Mouse (Mus musculus) granulocyte monocyte progenitor cell, adult 5-6 weeks (primary cell): ENCODE results near the gene Dgcr2. TPM values are rescaled to one million over a fixed set of nuclear protein-coding genes. Genes with fewer than 3 reads are reported as not detected.

ENCODE experiments used
- ATAC-seq: replicated peaks from 2 replicates; pipeline ENCODE4 v1.8.0; 2016; ENCODE audit warnings: mild to moderate bottlenecking, moderate TSS enrichment, inconsistent platforms; ENCODE audit not compliant: poor library complexity, severe bottlenecking
- total RNA-seq, 2 experiments: library from RNA; stranded (forward) in 1 of 2; stranded (reverse) in 1 of 2; fragments of 200-712, 200-1000 nt in 1 of 2; fragments of >200 nt in 1 of 2; fragmentation: Nextera tagmentation in 1 of 2; gene quantifications; 2 replicates each; pipeline ENCODE4 v1.2.3; 2014 to 2017

Dgcr2 gene
- total RNA-seq, 2 experiments from 2014 or later: 26.6 to 43.1 TPM

DNA sequence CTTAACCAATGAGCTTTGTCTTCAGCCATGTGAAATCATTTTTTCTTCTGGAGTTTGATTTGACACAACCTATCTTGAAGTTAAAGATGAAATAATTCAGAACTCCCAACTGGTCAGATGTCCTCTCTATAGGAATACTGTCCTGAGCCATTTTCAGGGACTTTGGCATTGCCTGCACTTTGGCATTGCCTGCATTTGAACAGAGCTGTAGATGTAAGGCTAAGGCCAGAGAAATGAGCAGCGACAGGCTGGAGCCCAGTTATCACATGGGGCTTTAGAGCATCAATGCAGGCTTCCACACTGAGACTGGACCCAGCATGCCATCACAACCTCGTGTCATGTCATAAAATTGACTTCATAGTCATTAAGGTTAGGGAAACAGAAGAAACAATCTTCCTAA is 45.1 kb downstream of the Dgcr2 start:
- ATAC-seq: no peak

DNA sequence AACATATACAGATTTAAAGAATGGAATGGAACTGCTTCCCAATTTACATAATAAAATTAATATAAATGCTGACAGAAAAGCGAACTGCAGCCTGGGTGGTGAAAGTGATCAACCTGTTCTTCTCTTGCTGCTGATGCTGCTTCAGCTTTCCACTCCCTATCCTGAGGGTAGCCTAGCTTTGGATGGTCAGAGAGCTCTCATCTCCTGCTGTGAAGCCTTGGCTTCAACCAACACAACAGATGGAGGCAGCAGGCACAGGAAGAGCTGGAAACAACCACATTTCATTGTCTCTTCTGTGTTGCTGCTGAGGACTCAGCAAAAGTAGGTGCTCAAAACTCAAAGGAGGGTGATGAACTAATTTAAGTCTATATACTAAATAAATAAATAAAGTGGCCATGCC is 46.5 kb downstream of the Dgcr2 start:
- ATAC-seq: no peak

DNA sequence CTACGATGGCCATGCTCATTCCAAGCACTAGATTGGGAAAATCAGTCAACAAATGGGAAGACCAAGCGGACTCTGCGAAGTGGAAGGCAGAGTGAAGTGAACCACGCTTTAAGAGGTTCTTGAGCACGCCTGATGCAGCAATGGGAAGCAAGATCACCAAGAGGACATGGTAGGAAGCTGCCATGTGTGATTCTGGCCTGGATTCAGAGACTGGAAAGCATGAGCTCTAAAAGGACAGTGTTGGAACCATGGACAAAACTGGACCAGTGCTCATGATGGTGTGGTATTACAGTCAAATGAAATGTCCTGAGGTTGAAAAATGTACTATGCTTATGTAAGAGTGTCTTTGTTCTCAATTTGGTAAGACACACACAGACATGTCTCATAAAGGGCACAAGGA is 47.0 kb downstream of the Dgcr2 start:
- ATAC-seq: no peak

DNA sequence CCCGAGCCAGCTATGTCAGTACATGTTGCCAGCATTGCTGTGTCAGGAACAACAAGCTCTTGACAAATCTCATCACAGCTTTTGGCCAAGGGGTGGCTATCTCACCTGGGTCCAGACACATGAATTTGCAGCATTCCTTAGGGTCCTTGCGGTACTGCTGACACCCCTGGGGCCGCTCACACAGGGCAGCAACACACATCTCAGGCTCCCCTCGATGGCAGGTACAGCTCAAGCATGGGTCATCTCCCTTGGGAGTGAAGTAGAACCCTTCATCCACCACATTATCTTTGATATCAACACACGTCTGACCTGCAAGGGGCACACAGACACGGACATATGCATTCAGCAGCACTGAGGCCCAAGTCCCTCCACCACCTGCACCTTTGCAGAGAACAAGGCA is 48.9 kb downstream of the Dgcr2 start:
- no peak for ATAC-seq

DNA sequence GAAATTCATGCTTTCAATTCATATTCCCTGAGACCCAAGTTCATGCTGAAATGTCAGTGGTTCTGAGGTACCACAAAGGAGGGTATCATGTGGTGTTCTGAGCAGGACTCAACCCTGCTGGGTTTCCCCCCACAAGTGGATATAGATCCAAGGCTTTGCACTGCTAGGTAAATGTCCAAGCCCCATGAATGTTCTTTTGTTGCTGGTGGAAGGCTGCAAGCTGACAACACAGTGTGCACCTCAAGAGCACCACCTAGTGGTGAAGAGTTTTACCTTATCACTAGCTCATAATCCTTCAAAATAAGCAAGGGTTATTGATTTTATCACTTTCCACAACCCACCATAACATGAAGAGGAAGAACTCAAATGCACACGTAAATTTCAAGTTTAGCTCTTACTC is 49.4 kb downstream of the Dgcr2 start:
- ATAC-seq: 0 out of 2 replicates have a peak, but pooled peaks have one; percentile 50

DNA sequence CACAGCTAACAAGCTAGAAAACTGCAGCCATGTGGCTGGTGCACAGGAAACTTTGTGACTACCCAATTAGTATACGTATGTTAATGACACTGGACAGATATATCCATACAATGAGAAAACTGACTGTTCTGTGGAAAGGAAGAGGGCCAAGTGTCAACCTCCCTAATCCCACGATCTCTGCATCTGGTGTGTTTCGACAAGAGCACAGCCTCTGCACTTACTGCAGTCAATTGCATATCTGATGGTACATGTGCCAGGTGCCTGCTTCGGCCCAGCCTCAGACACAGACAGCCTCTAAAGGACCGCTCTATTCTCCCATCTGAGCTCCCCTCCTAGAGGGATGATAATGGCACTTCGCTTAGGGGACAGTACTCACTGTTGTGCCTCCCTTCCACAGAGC is 49.9 kb downstream of the Dgcr2 start:
- no peak for ATAC-seq

DNA sequence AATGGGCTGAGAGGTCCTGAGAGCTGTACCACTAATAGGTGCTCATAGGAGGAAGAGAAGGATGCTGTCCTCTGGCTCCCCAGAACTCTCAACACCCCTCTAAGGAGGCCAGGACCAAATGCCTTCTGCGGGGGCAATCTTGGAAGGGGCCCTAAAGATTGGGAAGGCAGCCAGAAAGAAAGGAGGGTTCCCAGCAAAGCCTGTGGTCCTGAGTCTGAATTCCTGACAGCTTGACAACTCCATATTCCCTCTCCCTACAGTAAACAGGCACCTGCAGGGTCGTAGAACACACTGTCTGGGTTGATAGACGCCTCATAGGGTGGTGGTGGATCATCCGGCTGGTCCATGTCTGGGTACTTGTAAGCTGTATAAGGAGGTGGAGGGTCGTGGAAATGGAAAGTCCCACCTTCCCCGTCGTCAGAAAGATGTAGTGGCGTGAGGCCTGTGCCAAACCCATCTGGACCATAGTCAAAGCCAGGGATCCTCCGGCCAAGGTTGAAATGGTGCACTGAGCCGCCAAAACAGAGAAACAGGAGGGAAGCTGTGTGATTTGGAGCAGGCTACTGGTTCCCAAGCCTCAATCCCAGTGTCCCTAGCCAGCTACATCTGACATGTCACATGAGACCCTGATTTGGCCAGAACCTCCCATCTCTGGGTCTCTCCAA is 54.5 kb downstream of the Dgcr2 start:
- ATAC-seq: no peak

DNA sequence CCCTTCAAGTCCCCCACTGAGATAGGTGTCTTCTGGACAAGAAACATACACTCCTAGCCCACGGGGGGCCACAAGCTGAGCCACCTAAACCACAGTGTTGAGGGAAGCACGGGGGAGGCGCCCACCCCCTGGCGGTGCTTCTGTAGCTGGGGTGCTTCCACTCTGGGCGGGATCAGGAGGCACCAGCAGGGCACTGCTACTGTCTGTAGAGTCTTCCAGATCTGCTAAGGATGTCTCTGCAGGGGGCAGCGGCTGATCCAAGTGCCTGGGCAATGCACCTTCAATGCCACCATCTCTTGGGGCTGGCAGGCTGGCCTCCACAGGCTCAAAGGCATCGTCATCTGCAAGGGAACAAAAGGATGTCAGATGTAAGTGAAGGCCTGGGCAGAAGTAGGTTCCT is 55.9 kb downstream of the Dgcr2 start:
- no peak for ATAC-seq

DNA sequence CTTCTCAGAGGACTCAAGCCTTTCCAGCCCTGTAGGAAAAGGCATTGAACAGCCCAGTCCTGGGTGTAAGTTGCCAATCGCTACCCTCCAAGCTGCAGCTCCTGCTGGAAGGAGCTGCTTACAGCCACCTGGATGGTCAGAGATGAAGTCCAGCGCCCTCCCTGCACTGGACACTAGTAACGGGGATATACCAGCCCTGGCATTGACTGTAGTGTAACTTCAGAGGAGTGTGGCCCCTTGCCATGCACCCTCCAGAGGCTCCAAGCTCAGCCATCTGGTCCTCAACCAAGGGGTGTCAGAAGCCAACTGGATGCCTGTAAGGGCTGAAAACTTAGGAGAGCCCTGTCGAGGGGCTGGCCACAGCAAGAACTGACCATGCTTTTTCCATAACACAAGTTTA is 58.4 kb downstream of the Dgcr2 start:
- no peak for ATAC-seq

DNA sequence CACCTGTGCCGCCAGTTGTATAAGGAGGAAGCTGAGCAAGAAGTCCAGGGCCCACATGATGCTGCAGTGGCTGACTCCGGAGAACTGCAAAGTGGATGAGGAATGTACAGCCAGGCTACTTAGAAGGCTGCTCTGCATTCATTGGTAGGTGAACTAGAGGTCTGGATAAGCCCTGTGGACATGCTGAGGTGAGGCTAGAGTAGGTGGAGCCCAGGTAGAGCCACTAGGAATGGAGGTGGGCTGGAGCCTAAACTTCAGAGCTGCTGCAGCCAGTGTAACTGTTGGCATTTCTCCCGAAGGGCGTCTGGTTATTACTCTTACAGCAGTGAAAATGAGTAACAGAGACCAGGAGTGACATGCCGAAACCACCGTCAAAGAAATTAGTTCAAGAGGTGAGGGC is 60.3 kb downstream of the Dgcr2 start, which contains the start of gene Car15:
Car15 (minus strand) TSS at position 314 of the 400 bp plus-strand sequence.
- no peak for ATAC-seq

DNA sequence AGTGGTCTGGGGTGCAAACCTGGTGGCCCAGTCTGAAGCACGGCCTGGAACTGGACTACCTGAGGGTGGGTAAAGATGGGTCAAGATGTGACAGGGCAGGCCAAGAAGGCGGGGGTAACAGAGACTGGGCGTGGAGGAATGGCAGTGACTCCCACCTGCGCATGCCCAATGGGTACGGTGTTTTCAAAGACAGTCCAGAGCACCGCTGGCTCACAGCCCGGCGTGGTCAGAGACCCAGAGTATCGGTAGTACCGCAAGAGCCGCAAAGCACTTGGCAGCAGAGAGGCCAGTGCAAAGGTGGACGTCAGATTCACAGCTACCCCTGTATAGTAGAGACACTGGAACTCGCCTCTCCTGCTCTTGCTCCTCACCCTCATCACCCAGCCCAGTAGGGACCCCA is 62.9 kb downstream of the Dgcr2 start:
- ATAC-seq: no peak

DNA sequence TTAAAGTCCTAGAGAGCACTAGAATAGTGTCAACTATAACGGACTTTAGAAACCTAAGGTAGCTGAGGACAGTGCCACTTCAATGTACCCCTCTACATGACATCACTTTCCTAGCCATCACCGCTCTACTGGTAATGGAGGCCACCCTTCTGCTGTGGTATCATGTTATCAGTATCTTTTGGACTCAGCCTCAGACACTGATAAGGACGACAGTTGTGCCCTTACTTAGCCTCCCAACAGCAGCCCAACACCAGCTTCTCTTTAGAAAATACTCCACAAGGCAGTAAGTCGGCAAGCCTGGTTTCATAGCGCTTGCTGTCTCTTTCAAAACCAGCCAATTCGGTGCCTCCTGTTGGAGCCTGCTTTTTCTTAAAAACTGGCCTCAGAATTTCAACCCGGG is 63.8 kb downstream of the Dgcr2 start:
- no peak for ATAC-seq

DNA sequence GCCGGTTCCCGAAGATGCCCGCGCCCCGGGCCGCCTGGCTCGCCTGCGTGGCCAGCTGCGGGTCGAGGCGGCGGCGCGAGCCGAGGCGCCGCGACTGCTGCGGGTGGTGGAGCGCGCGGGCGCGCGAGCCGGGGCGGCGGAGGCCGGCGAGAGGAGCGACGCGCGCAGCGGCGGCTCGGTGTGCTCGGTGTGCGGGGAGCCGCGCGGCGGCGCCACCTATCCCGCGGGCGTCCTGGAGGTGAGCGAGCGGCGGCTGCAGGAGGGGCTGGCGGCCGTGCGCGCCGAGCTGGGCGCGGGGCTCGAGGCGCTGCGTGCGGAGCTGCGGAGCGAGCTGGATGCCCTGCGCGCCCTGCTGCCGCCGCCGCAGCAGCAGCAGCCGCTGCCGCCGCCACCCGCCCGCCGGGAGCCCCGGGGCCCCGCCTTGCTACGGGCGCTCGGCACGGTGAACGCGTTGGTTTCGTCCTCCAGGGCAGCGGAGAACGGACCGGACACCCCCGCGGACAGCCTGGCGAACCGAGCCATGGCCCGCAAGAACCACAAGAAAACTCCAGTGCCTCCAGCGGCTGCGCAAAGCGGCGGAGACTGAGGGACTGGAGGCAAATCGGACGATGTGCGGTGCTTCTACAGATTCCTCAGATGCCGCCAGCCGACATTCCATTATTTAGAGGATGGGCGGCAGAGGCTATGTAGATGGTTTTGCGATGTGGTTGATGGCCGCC is 64.5 kb downstream of the Dgcr2 start:
- no peak; the same call in 1 of the 2 replicates for ATAC-seq

DNA sequence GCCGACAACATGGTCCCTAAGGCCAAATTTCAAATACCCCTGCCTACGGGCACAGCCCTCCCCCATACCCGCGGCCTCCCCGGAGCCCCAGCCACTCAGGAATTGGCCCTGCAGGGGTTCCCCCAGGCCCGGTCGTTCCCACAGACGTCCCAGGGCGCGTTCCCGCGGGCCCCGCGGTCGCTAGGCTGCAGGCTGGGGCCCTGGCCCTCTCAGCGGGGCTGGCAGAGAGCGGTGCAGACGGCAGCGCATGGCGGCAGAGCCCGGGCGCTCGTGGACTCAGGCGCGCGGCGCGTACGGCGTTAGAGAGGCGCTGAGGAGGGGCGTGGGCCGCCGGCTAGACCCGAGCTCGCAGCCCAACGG is 65.1 kb downstream of the Dgcr2 start:
- ATAC-seq: no peak

DNA sequence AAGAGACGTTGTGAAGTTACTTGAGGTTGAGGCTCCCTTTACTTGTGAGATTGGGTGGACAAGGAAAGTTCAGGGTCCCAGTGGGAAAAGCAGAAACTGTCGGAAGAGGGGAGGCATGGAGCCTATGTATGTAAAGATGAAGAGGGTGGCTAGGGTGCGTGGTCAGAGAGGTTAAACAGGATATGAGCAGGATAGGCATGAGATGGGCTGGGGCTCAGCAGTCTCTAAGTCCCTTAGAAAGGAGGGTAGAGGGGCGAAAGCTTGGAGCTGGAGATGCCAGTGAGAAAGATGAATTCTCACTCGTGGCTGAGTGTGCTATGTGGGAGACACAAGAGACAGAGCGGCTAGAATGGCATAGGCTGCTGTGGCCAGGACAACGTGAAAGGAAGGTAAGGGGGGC is 65.5 kb downstream of the Dgcr2 start, which contains the start of gene B830017H08Rik:
B830017H08Rik (plus strand) TSS at position 301 of the 400 bp plus-strand sequence.
- ATAC-seq: no peak

DNA sequence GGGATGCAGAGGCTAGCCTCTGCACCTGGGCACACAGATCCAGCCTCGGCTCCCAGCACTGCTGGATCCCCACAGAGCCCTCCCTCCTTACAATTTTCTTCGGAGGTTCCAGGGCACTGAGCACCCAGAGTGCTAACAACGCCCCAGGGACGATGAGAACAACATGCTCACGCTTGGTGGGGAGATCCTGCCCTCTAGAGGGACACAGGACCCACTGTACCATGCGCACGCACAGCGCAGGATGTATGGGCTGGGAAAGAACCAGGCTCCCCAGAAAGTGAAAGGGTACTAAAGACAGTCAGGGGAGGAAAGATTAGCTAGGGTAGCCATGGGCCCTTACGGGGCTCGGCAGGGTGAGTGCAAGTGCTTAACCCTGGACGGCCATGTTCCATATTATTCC is 66.6 kb downstream of the Dgcr2 start:
- peak; percentile 32; the same call in 1 of the 2 replicates for ATAC-seq

DNA sequence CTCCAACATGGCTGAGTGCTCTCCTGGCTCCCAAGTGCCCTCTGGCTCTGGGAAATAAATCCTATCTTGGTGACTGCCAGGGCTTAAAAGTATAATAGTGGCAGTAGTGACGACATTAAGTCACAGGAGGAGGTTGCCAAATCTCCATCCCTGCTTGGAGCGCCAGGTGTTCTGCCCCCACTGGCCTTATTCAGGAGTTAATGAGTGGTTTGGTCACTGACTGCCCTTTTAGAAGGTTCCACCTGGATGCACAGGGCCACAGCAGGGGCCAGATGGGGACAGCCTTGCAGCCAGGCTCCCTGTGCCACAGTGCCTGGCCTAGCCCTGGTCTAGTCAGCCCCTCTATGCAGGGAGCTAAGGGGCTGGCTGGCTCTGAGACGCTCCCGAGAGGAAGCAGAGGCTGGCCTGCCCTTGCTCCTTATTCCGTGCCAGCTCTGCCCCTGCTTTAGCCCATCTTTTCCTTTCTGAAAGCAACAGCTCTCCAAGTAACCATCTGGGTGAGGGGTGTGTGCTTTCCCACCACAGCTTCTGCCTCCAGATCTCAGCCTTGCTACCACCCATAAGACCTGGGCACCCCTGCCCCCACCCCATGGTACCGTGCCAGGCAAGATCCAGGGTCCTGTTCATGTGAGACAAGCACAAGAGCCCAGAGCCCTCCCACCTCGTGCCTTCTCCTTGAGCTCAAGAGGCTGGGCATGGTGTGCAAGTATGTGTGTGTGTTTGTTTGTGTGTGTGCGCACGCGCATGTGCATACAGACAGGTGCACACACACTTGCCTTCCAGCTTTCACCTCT is 67.8 kb downstream of the Dgcr2 start:
- no peak for ATAC-seq

DNA sequence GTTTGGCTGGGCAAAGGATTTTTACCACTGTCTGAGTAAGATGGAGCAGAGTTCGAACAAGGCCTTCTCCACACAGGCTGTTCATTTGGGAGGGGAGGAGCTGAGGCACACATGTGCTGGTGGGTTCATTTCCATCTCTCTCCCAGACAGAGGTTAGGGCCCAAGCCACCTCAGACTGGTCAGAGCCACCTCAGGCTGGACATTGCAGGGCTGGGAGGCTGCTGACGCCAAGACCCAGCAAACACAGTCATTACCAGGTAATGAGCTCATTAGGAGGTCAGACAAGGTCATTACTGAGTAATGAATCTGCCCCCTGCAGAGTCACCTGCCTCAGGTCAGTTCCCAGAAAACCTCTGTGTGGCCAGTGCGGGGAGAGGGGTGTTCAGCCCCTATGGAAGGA is 69.5 kb downstream of the Dgcr2 start:
- ATAC-seq: no peak

DNA sequence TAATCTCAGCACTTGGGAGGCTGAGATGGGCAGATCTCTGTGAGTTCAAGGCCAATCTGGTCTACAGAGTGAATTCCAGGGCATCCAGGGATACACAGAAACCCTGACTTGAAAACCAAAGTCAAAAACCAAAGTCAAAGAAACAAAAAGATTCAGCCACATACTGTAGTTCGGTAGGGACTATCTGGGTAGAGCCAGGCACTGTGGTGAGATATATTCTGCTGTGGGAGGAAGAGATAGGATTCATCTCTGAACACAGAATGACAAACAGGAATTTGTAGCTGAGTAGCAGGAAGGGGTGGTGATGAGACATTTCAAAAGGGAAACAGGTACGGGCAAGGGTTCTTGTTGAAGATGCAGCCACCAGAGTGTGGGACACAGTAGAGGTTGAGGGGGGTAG is 70.1 kb downstream of the Dgcr2 start:
- ATAC-seq: no peak

DNA sequence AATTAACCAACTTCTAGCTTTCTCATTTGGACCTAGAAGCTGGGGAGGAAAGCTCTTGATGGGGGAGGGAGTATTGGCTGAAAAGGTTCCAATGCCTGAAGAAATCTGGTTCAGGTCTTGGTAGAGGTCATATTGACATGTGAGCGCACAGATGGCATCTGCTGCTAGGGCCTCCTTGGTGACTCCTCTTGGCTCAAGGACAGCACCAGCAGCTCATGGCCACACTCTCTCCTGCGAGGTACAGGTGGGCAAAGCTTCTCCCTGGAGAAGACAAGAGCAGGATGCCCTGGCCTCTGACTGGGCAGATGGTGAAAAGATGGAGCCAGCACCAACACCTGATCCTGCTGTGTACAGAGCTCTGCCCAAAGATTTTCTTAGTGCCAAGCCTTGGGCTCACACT is 71.9 kb downstream of the Dgcr2 start:
- ATAC-seq: no peak

DNA sequence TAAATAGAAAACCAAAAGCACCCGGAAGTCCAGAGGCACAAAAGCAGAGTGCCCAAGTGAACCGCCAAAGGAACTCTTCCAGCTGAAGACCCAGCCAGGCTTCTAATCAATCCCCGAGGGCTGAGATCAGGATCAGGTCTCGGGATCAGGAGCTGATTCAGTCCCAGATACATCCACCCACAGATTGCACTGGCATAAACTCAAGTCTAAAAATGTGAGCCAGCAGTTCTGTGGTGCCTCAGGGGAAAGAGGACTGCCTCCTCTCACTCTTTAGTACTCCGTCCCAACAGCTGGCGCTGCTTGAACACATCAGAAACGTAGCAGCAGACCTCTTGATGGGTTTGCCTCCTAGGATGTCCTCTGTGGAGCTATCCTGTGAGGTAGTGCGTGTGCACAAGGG is 81.8 kb downstream of the Dgcr2 start:
- ATAC-seq: no peak
